Mouse (Mus musculus) frontal cortex, adult 2 months (tissue): ENCODE measurements around the gene Rab21. TPM values are rescaled to one million over a fixed set of nuclear protein-coding genes. Genes with fewer than 3 reads are reported as not detected.
A peak's percentile ranks its signal among the peaks of the same experiment; 100 is the strongest.

Experiments
- DNase-seq, 2 experiments: peaks; one replicate each; pipeline ENCODE4 v3.0.0; 2022; ENCODE audit warnings: low spot score in 1 of 2; ENCODE audit errors: extremely low spot score in 1 of 2
- polyA plus RNA-seq: library from polyadenylated mRNA; depleted of rRNA; stranded (reverse); fragments of >200 nt; gene quantifications from 2 replicates; pipeline ENCODE4 v1.2.3, GENCODE M21; 2012

Rab21 gene
- polyA plus RNA-seq, 1 experiment = 43.9 TPM

- DNase-seq = no peak
These were observed 24.7 kb downstream of the Rab21 start for GRCm38 (mm10) chr10:115290671-115291070.

GRCm38 (mm10) chr10:115288856-115289255 is 26.5 kb downstream of the Rab21 start:
- no peak for DNase-seq

- DNase-seq = no peak
These were observed 31.2 kb downstream of the Rab21 start for GRCm38 (mm10) chr10:115284170-115284569.

- DNase-seq = no peak
These were observed 34.0 kb downstream of the Rab21 start for GRCm38 (mm10) chr10:115281381-115281780.

GRCm38 (mm10) chr10:115271649-115272048 is 43.7 kb downstream of the Rab21 start:
- no peak for DNase-seq

GRCm38 (mm10) chr10:115270612-115271390 is 44.6 kb downstream of the Rab21 start:
- DNase-seq = no peak

GRCm38 (mm10) chr10:115262926-115263562 is 52.4 kb downstream of the Rab21 start:
- DNase-seq = no peak

- DNase-seq = no peak
These were observed 53.1 kb downstream of the Rab21 start for GRCm38 (mm10) chr10:115262261-115262660.

GRCm38 (mm10) chr10:115261428-115261827 is 54.0 kb downstream of the Rab21 start:
- no peak for DNase-seq

- no peak for DNase-seq
These were observed 59.2 kb downstream of the Rab21 start for GRCm38 (mm10) chr10:115256162-115256561.

GRCm38 (mm10) chr10:115253521-115253920 is 61.9 kb downstream of the Rab21 start:
- no peak for DNase-seq

GRCm38 (mm10) chr10:115252321-115252757 is 63.1 kb downstream of the Rab21 start:
- no peak for DNase-seq

GRCm38 (mm10) chr10:115251088-115251934 is 64.1 kb downstream of the Rab21 start, which contains the start of gene Tbc1d15:
TSS of gene Tbc1d15 (minus strand) at chr10:115251467.
- peak; percentile 97 to 99 for DNase-seq

GRCm38 (mm10) chr10:115250235-115251087 is 64.9 kb downstream of the Rab21 start:
- no peak for DNase-seq

GRCm38 (mm10) chr10:115248041-115248440 is 67.4 kb downstream of the Rab21 start:
- DNase-seq = no peak

- DNase-seq = no peak
These were observed 69.9 kb downstream of the Rab21 start for GRCm38 (mm10) chr10:115245488-115245887.

GRCm38 (mm10) chr10:115241082-115241595 is 74.3 kb downstream of the Rab21 start:
- no peak for DNase-seq

GRCm38 (mm10) chr10:115237931-115238330 is 77.5 kb downstream of the Rab21 start:
- no peak for DNase-seq
